Mouse (Mus musculus) neural tube, embryonic 11.5 days (tissue): Measurements from ENCODE around the gene Efs. TPM values are rescaled to one million over a fixed set of nuclear protein-coding genes. Genes with fewer than 3 reads are reported as not detected.
"Not testable (repeated sequence)": the region's sequence is repeated elsewhere in the genome, so short reads cannot be mapped to it uniquely, and the experiment has no call there.

Experiments used
- ATAC-seq: fragments of 200-750 bp; cut with Nextera tagmentation; 2 replicates; pipeline ENCODE4 v1.8.0; 2017; ENCODE audit warnings: moderate number of reproducible peaks, mild to moderate bottlenecking, moderate TSS enrichment, moderate library complexity; ENCODE audit not compliant: insufficient read depth, low FRiP score, low TSS enrichment
- DNase-seq: peaks from one replicate; pipeline ENCODE4 v3.0.0-alpha.2; 2015; ENCODE audit warnings: low spot score
- H3K27ac ChIP-seq: fragments of 300-500 bp; sonication (generic); 2 replicates; pipeline ENCODE4 v1.5.1; 2014; ENCODE audit warnings: low read depth, mild to moderate bottlenecking, low read length
- H3K27me3 ChIP-seq: fragments of 300-500 bp; sonication (generic); 2 replicates; pipeline ENCODE4 v1.6.1; 2014; ENCODE audit warnings: mild to moderate bottlenecking, low read length, mixed read lengths; ENCODE audit not compliant: control insufficient read depth, insufficient read depth
- H3K36me3 ChIP-seq: fragments of 300-500 bp; sonication (generic); 2 replicates; pipeline ENCODE4 v1.6.1; 2014; ENCODE audit warnings: mild to moderate bottlenecking, low read length, moderate library complexity, mixed read lengths; ENCODE audit not compliant: control insufficient read depth, insufficient read depth
- H3K4me1 ChIP-seq: fragments of 300-500 bp; sonication (generic); 2 replicates; pipeline ENCODE4 v1.6.1; 2014; ENCODE audit warnings: low read length, mixed read lengths; ENCODE audit not compliant: control insufficient read depth, insufficient read depth
- H3K4me2 ChIP-seq: fragments of 300-500 bp; sonication (generic); 2 replicates; pipeline ENCODE4 v1.6.1; 2014; ENCODE audit warnings: low read depth, mild to moderate bottlenecking, moderate library complexity
- H3K4me3 ChIP-seq: fragments of 300-500 bp; sonication (generic); 2 replicates; pipeline ENCODE4 v1.5.1; 2014; ENCODE audit warnings: low read depth, low read length
- H3K9ac ChIP-seq: fragments of 300-500 bp; sonication (generic); 2 replicates; pipeline ENCODE4 v1.6.1; 2014; ENCODE audit warnings: mild to moderate bottlenecking, low read length
- H3K9me3 ChIP-seq: fragments of 300-500 bp; sonication (generic); 2 replicates; pipeline ENCODE4 v1.6.1; 2016; ENCODE audit warnings: low read length; ENCODE audit not compliant: control insufficient read depth
- WGBS: fragments of 180-500 bp; shearing (Covaris S2); extraction: QIAGEN DNeasy Blood & Tissue Kit; methylation state at CpG from one replicate; pipeline ENCODE4 v1.1.7; 2014; 5-methylcytosine and 5-hydroxymethylcytosine counted together
- polyA plus RNA-seq: library from polyadenylated mRNA; unstranded; fragments of >200 nt; fragmentation: Nextera tagmentation; extraction: Ambion mirVana; gene quantifications from 2 replicates; pipeline ENCODE4 v1.2.1, GENCODE M21; 2014

The Efs gene
- polyA plus RNA-seq, result 29.1 and 31.1 TPM in 2 replicates

- ATAC-seq, result peak; percentile 59
- 0 out of 2 replicates have a peak, but pooled peaks cover 2% of the 10 kb centered on the region for H3K9me3 ChIP-seq
- H3K4me2 ChIP-seq, result peak within 1 kb of the TSS; percentile 95
- H3K9ac ChIP-seq, result peak within 1 kb of the TSS; percentile 95
- H3K4me3 ChIP-seq, result peak within 1 kb of the TSS; percentile 51
- under 1% methylated on average over 50 of the region's 57 CpGs for WGBS
- H3K36me3 ChIP-seq, result peaks cover 7% of the 10 kb centered on the region
- H3K27me3 ChIP-seq, result no peaks in the 10 kb centered on the region
- peak; percentile 77 for DNase-seq
- H3K4me1 ChIP-seq, result peaks cover 24% of the 10 kb centered on the region
- H3K27ac ChIP-seq, result peak within 1 kb of the TSS; percentile 96
Measured at GRCm38 (mm10) chr14:54925349-54926342, at the start of gene Efs. Gene Efs (minus strand): TSS chr14:54926126.

- no peaks in the 10 kb centered on the region for H3K27me3 ChIP-seq
- H3K9ac ChIP-seq, result no peak overlapping the region
- no peak overlapping the region for H3K4me2 ChIP-seq
- no peak overlapping the region for H3K4me3 ChIP-seq
- ATAC-seq, result no peak
- WGBS, result 82% methylated on average over 6 of the region's 6 CpGs
- no peaks in the 10 kb centered on the region for H3K9me3 ChIP-seq
- no peaks in the 10 kb centered on the region for H3K4me1 ChIP-seq
- no peak overlapping the region for H3K27ac ChIP-seq
- no peaks in the 10 kb centered on the region for H3K36me3 ChIP-seq
- DNase-seq, result peak; percentile 29
Measured at GRCm38 (mm10) chr14:54974068-54974791, 48.3 kb upstream of the Efs start.

GRCm38 (mm10) chr14:54972786-54973185, 46.9 kb upstream of the Efs start:
- not testable (repeated sequence) for H3K4me2 ChIP-seq, ATAC-seq, H3K4me1 ChIP-seq, H3K9ac ChIP-seq, H3K27me3 ChIP-seq, DNase-seq, H3K4me3 ChIP-seq, H3K27ac ChIP-seq, H3K36me3 ChIP-seq, H3K9me3 ChIP-seq
- 93% methylated on average over 6 of the region's 11 CpGs for WGBS

GRCm38 (mm10) chr14:54968344-54968743, 42.4 kb upstream of the Efs start:
- no peaks in the 10 kb centered on the region for H3K9me3 ChIP-seq
- H3K9ac ChIP-seq, result no peak overlapping the region
- H3K4me2 ChIP-seq, result no peak overlapping the region
- H3K4me1 ChIP-seq, result no peaks in the 10 kb centered on the region
- no peak overlapping the region for H3K27ac ChIP-seq
- no peaks in the 10 kb centered on the region for H3K27me3 ChIP-seq
- DNase-seq, result no peak
- no peak for ATAC-seq
- no peaks in the 10 kb centered on the region for H3K36me3 ChIP-seq
- H3K4me3 ChIP-seq, result no peak overlapping the region

GRCm38 (mm10) chr14:54967874-54968273, 41.9 kb upstream of the Efs start:
- H3K4me3 ChIP-seq, result no peak overlapping the region
- H3K4me1 ChIP-seq, result no peaks in the 10 kb centered on the region
- H3K27me3 ChIP-seq, result no peaks in the 10 kb centered on the region
- ATAC-seq (no peak), DNase-seq (no peak)
- H3K9me3 ChIP-seq, result no peaks in the 10 kb centered on the region
- H3K4me2 ChIP-seq, result no peak overlapping the region
- H3K9ac ChIP-seq, result no peak overlapping the region
- no peak overlapping the region for H3K27ac ChIP-seq
- H3K36me3 ChIP-seq, result no peaks in the 10 kb centered on the region
- WGBS, result 82% methylated on average over 3 of the region's 3 CpGs

- H3K4me3 ChIP-seq, result no peak within 1 kb of the TSS
- no peak within 1 kb of the TSS for H3K9ac ChIP-seq
- H3K27ac ChIP-seq, result no peak within 1 kb of the TSS
- DNase-seq, result no peak
- H3K9me3 ChIP-seq, result no peaks in the 10 kb centered on the region
- H3K4me1 ChIP-seq, result no peaks in the 10 kb centered on the region
- H3K4me2 ChIP-seq, result no peak within 1 kb of the TSS
- no peak for ATAC-seq
- no peaks in the 10 kb centered on the region for H3K36me3 ChIP-seq
- WGBS, result 67% methylated on average over 7 of the region's 7 CpGs
- H3K27me3 ChIP-seq, result no peaks in the 10 kb centered on the region
Measured at GRCm38 (mm10) chr14:54966320-54966977, 40.5 kb upstream of the Efs start, which contains the start of gene Myh6. Gene Myh6 (minus strand): TSS chr14:54966927.

- H3K4me2 ChIP-seq, result no peak overlapping the region
- no peak for ATAC-seq
- H3K27ac ChIP-seq, result no peak overlapping the region
- no peaks in the 10 kb centered on the region for H3K27me3 ChIP-seq
- H3K9ac ChIP-seq, result no peak overlapping the region
- no peak for DNase-seq
- WGBS, result 78% methylated on average over 6 of the region's 6 CpGs
- no peaks in the 10 kb centered on the region for H3K9me3 ChIP-seq
- H3K4me1 ChIP-seq, result no peaks in the 10 kb centered on the region
- no peak overlapping the region for H3K4me3 ChIP-seq
- H3K36me3 ChIP-seq, result no peaks in the 10 kb centered on the region
Measured at GRCm38 (mm10) chr14:54965631-54966030, 39.7 kb upstream of the Efs start.

GRCm38 (mm10) chr14:54965044-54965443, 39.1 kb upstream of the Efs start:
- no peaks in the 10 kb centered on the region for H3K36me3 ChIP-seq
- H3K27me3 ChIP-seq, result no peaks in the 10 kb centered on the region
- WGBS, result 90% methylated on average over 15 of the region's 15 CpGs
- no peak overlapping the region for H3K4me3 ChIP-seq
- DNase-seq, result no peak
- no peak for ATAC-seq
- no peak overlapping the region for H3K4me2 ChIP-seq
- no peaks in the 10 kb centered on the region for H3K9me3 ChIP-seq
- H3K9ac ChIP-seq, result no peak overlapping the region
- no peak overlapping the region for H3K27ac ChIP-seq
- no peaks in the 10 kb centered on the region for H3K4me1 ChIP-seq
